Mouse (Mus musculus) frontal cortex, adult 2 months (tissue): Measurements from ENCODE around the gene R3hcc1l. TPM values are rescaled to one million over a fixed set of nuclear protein-coding genes. Genes with fewer than 3 reads are reported as not detected.

Experiments
- DNase-seq, 2 experiments: peaks; one replicate each; pipeline ENCODE4 v3.0.0; 2022; ENCODE audit warnings: low spot score in 1 of 2; ENCODE audit errors: extremely low spot score in 1 of 2
- polyA plus RNA-seq: library from polyadenylated mRNA; depleted of rRNA; stranded (reverse); fragments of >200 nt; gene quantifications from 2 replicates; pipeline ENCODE4 v1.2.3, GENCODE M21; 2012

R3hcc1l gene
- polyA plus RNA-seq, 1 experiment: 15.2 TPM

- DNase-seq: no peak
These were observed 21.0 kb downstream of the R3hcc1l start for GRCm38 (mm10) chr19:42539414-42540189.

GRCm38 (mm10) chr19:42540649-42541048 is 22.1 kb downstream of the R3hcc1l start:
- no peak for DNase-seq

GRCm38 (mm10) chr19:42558701-42559100 is 40.1 kb downstream of the R3hcc1l start:
- DNase-seq: no peak

- DNase-seq: no peak
These were observed 43.4 kb downstream of the R3hcc1l start for GRCm38 (mm10) chr19:42561991-42562390.

GRCm38 (mm10) chr19:42562981-42563380 is 44.4 kb downstream of the R3hcc1l start:
- no peak for DNase-seq

GRCm38 (mm10) chr19:42563726-42564270 is 45.2 kb downstream of the R3hcc1l start:
- no peak for DNase-seq

- DNase-seq: no peak
These were observed 47.9 kb downstream of the R3hcc1l start for GRCm38 (mm10) chr19:42566283-42567019.

GRCm38 (mm10) chr19:42567020-42567419 is 48.5 kb downstream of the R3hcc1l start:
- DNase-seq: no peak

GRCm38 (mm10) chr19:42569076-42569475 is 50.5 kb downstream of the R3hcc1l start:
- no peak for DNase-seq

GRCm38 (mm10) chr19:42571291-42571690 is 52.7 kb downstream of the R3hcc1l start:
- no peak for DNase-seq

- DNase-seq: no peak
These were observed 56.8 kb downstream of the R3hcc1l start for GRCm38 (mm10) chr19:42575317-42575716.

GRCm38 (mm10) chr19:42576856-42577255 is 58.3 kb downstream of the R3hcc1l start:
- DNase-seq: no peak

- DNase-seq: no peak
These were observed 60.1 kb downstream of the R3hcc1l start for GRCm38 (mm10) chr19:42578631-42579030.

- DNase-seq: no peak
These were observed 62.1 kb downstream of the R3hcc1l start for GRCm38 (mm10) chr19:42580701-42581100.

- no peak for DNase-seq
These were observed 64.3 kb downstream of the R3hcc1l start for GRCm38 (mm10) chr19:42582811-42583370.

GRCm38 (mm10) chr19:42583677-42584076 is 65.1 kb downstream of the R3hcc1l start:
- no peak for DNase-seq

- DNase-seq: no peak
These were observed 65.6 kb downstream of the R3hcc1l start for GRCm38 (mm10) chr19:42584188-42584587.

- DNase-seq: no peak
These were observed 69.1 kb downstream of the R3hcc1l start for GRCm38 (mm10) chr19:42587704-42588103.

GRCm38 (mm10) chr19:42589246-42589645 is 70.7 kb downstream of the R3hcc1l start:
- peak in 1 of 2 experiments; percentile 63 for DNase-seq

GRCm38 (mm10) chr19:42591534-42591933 is 73.0 kb downstream of the R3hcc1l start:
- DNase-seq: no peak

GRCm38 (mm10) chr19:42593456-42593855 is 74.9 kb downstream of the R3hcc1l start:
- no peak for DNase-seq
